Mouse (Mus musculus): ENCODE measurements around the gene Uap1. TPM values are rescaled to one million over a fixed set of nuclear protein-coding genes. Genes with fewer than 3 reads are reported as not detected.

The Uap1 gene
- polyA plus RNA-seq, 1 experiment from 2014 or later = 61.9 TPM

- peaks cover 25% of the 10 kb centered on the region for H3K36me3 ChIP-seq
- 0 out of 2 replicates have a peak, but pooled peaks cover 3% of the 10 kb centered on the region for H3K4me1 ChIP-seq (replicated peaks)
- H3K4me3 ChIP-seq = no peak overlapping the region
- H3K27ac ChIP-seq (replicated peaks) = no peak overlapping the region
- no peaks in the 10 kb centered on the region for H3K27me3 ChIP-seq
- no peak overlapping the region for H3K9ac ChIP-seq
- no peak for ATAC-seq (ENCODE audit: low FRiP score, low read depth)
- H3K9me3 ChIP-seq = no peaks in the 10 kb centered on the region
- WGBS = 97% methylated on average over 3 of the region's 3 CpGs
- H3K4me2 ChIP-seq = no peak overlapping the region
Observed at GRCm38 (mm10) chr1:170163398-170163943, 11.3 kb downstream of the Uap1 start.

GRCm38 (mm10) chr1:170161852-170162251 is 12.9 kb downstream of the Uap1 start:
- Histone ChIP-seq H3K4me1 (replicated peaks) (0 out of 2 replicates have a peak, but pooled peaks cover 3% of the 10 kb centered on the region), H3K9me3 (no peaks in the 10 kb centered on the region), H3K9ac (no peak overlapping the region), H3K27ac (replicated peaks) (no peak overlapping the region), H3K36me3 (peaks cover 36% of the 10 kb centered on the region), H3K4me3 (no peak overlapping the region), H3K4me2 (no peak overlapping the region), H3K27me3 (no peaks in the 10 kb centered on the region)
- ATAC-seq (ENCODE audit: low FRiP score, low read depth) = no peak
- WGBS = 76% methylated on average over 6 of the region's 6 CpGs

- H3K9ac ChIP-seq = no peak overlapping the region
- H3K27me3 ChIP-seq = no peaks in the 10 kb centered on the region
- ATAC-seq (ENCODE audit: low FRiP score, low read depth) = no peak
- H3K4me1 ChIP-seq (replicated peaks) = 0 out of 2 replicates have a peak, but pooled peaks cover 3% of the 10 kb centered on the region
- H3K27ac ChIP-seq (replicated peaks) = no peak overlapping the region
- no peak overlapping the region for H3K4me3 ChIP-seq
- H3K9me3 ChIP-seq = no peaks in the 10 kb centered on the region
- peaks cover 34% of the 10 kb centered on the region for H3K36me3 ChIP-seq
- no peak overlapping the region for H3K4me2 ChIP-seq
- 54% methylated on average over 3 of the region's 3 CpGs for WGBS
Observed at GRCm38 (mm10) chr1:170160397-170160938, 14.3 kb downstream of the Uap1 start.

- whole genome bisulfite sequencing = 88% methylated on average over 2 of the region's 2 CpGs
- H3K27me3 ChIP-seq = no peaks in the 10 kb centered on the region
- peaks cover 29% of the 10 kb centered on the region for H3K36me3 ChIP-seq
- no peak for ATAC-seq (ENCODE audit: low FRiP score, low read depth)
- H3K9ac ChIP-seq = no peak overlapping the region
- H3K4me2 ChIP-seq = no peak overlapping the region
- H3K4me3 ChIP-seq = no peak overlapping the region
- H3K4me1 ChIP-seq (replicated peaks) = 0 out of 2 replicates have a peak, but pooled peaks cover 3% of the 10 kb centered on the region
- H3K9me3 ChIP-seq = no peaks in the 10 kb centered on the region
- no peak overlapping the region for H3K27ac ChIP-seq (replicated peaks)
Observed at GRCm38 (mm10) chr1:170159707-170160106, 15.1 kb downstream of the Uap1 start.

GRCm38 (mm10) chr1:170155761-170156160 is 19.0 kb downstream of the Uap1 start:
- Histone ChIP-seq H3K4me1 (replicated peaks) (0 out of 2 replicates have a peak, but pooled peaks cover 3% of the 10 kb centered on the region), H3K36me3 (peaks cover 21% of the 10 kb centered on the region), H3K4me3 (no peak overlapping the region), H3K27me3 (no peaks in the 10 kb centered on the region), H3K9me3 (no peaks in the 10 kb centered on the region), H3K4me2 (no peak overlapping the region), H3K27ac (replicated peaks) (no peak overlapping the region), H3K9ac (no peak overlapping the region)
- 62% methylated on average over 5 of the region's 5 CpGs for WGBS
- ATAC-seq (ENCODE audit: low FRiP score, low read depth) = no peak

GRCm38 (mm10) chr1:170155298-170155697 is 19.5 kb downstream of the Uap1 start:
- H3K36me3 ChIP-seq = peaks cover 21% of the 10 kb centered on the region
- no peaks in the 10 kb centered on the region for H3K9me3 ChIP-seq
- H3K4me3 ChIP-seq = no peak overlapping the region
- 74% methylated on average over 2 of the region's 2 CpGs for WGBS
- no peaks in the 10 kb centered on the region for H3K4me1 ChIP-seq (replicated peaks)
- H3K4me2 ChIP-seq = no peak overlapping the region
- H3K27ac ChIP-seq (replicated peaks) = no peak overlapping the region
- no peaks in the 10 kb centered on the region for H3K27me3 ChIP-seq
- no peak overlapping the region for H3K9ac ChIP-seq
- ATAC-seq (ENCODE audit: low FRiP score, low read depth) = no peak

- no peaks in the 10 kb centered on the region for H3K4me1 ChIP-seq (replicated peaks)
- H3K27me3 ChIP-seq = no peaks in the 10 kb centered on the region
- ATAC-seq (ENCODE audit: low FRiP score, low read depth) = no peak
- no peak overlapping the region for H3K4me2 ChIP-seq
- H3K9ac ChIP-seq = no peak overlapping the region
- H3K36me3 ChIP-seq = peaks cover 31% of the 10 kb centered on the region
- H3K4me3 ChIP-seq = no peak overlapping the region
- H3K27ac ChIP-seq (replicated peaks) = no peak overlapping the region
- no peaks in the 10 kb centered on the region for H3K9me3 ChIP-seq
- 77% methylated on average over 8 of the region's 8 CpGs for WGBS
Observed at GRCm38 (mm10) chr1:170153986-170154385, 20.8 kb downstream of the Uap1 start.

GRCm38 (mm10) chr1:170152552-170152951 is 22.2 kb downstream of the Uap1 start:
- ATAC-seq (ENCODE audit: low FRiP score, low read depth) = no peak
- H3K36me3 ChIP-seq = peaks cover 29% of the 10 kb centered on the region; the same call in 1 of the 2 replicates
- no peak overlapping the region for H3K27ac ChIP-seq (replicated peaks)
- no peaks in the 10 kb centered on the region for H3K9me3 ChIP-seq
- H3K4me1 ChIP-seq (replicated peaks) = no peaks in the 10 kb centered on the region
- WGBS = 87% methylated on average over 2 of the region's 2 CpGs
- H3K9ac ChIP-seq = no peak overlapping the region
- H3K4me2 ChIP-seq = no peak overlapping the region
- no peak overlapping the region for H3K4me3 ChIP-seq
- no peaks in the 10 kb centered on the region for H3K27me3 ChIP-seq

- Histone ChIP-seq H3K4me2 (no peak overlapping the region), H3K9ac (no peak overlapping the region), H3K36me3 (peaks cover 21% of the 10 kb centered on the region; the same call in 1 of the 2 replicates), H3K27me3 (no peaks in the 10 kb centered on the region), H3K4me1 (replicated peaks) (no peaks in the 10 kb centered on the region), H3K4me3 (no peak overlapping the region), H3K9me3 (no peaks in the 10 kb centered on the region), H3K27ac (replicated peaks) (no peak overlapping the region)
- 55% methylated on average over 6 of the region's 6 CpGs for WGBS
- no peak for ATAC-seq (ENCODE audit: low FRiP score, low read depth)
Observed at GRCm38 (mm10) chr1:170150870-170151269, 23.9 kb downstream of the Uap1 start.

- Histone ChIP-seq H3K27me3 (no peaks in the 10 kb centered on the region), H3K27ac (replicated peaks) (no peak overlapping the region), H3K9me3 (no peaks in the 10 kb centered on the region), H3K4me3 (no peak overlapping the region), H3K36me3 (peaks cover 21% of the 10 kb centered on the region; the same call in 1 of the 2 replicates), H3K4me1 (replicated peaks) (no peaks in the 10 kb centered on the region), H3K4me2 (no peak overlapping the region), H3K9ac (no peak overlapping the region)
- ATAC-seq (ENCODE audit: low FRiP score, low read depth) = no peak
- 93% methylated on average over 4 of the region's 4 CpGs for WGBS
Observed at GRCm38 (mm10) chr1:170149756-170150155, 25.0 kb downstream of the Uap1 start.

- no peak overlapping the region for H3K4me3 ChIP-seq
- H3K4me2 ChIP-seq = no peak overlapping the region
- no peaks in the 10 kb centered on the region for H3K9me3 ChIP-seq
- no peak for ATAC-seq (ENCODE audit: low FRiP score, low read depth)
- H3K36me3 ChIP-seq = peaks cover 21% of the 10 kb centered on the region; the same call in 1 of the 2 replicates
- no peaks in the 10 kb centered on the region for H3K27me3 ChIP-seq
- no peaks in the 10 kb centered on the region for H3K4me1 ChIP-seq (replicated peaks)
- WGBS = 91% methylated on average over 6 of the region's 6 CpGs
- no peak overlapping the region for H3K9ac ChIP-seq
- H3K27ac ChIP-seq (replicated peaks) = no peak overlapping the region
Observed at GRCm38 (mm10) chr1:170148536-170148935, 26.2 kb downstream of the Uap1 start.

GRCm38 (mm10) chr1:170147651-170148448 is 26.9 kb downstream of the Uap1 start:
- H3K4me1 ChIP-seq (replicated peaks) = no peaks in the 10 kb centered on the region
- H3K27me3 ChIP-seq = no peaks in the 10 kb centered on the region
- no peaks in the 10 kb centered on the region for H3K9me3 ChIP-seq
- 86% methylated on average over 9 of the region's 9 CpGs for WGBS
- H3K36me3 ChIP-seq = peaks cover 25% of the 10 kb centered on the region; the same call in 1 of the 2 replicates
- H3K27ac ChIP-seq (replicated peaks) = no peak overlapping the region
- no peak for ATAC-seq (ENCODE audit: low FRiP score, low read depth)
- H3K9ac ChIP-seq = no peak overlapping the region
- no peak overlapping the region for H3K4me2 ChIP-seq
- H3K4me3 ChIP-seq = no peak overlapping the region
